Mouse (Mus musculus) heart, adult 2 months (tissue): ENCODE measurements at regions not wholly inside any gene's neighbourhood (a gene's known extent, or its start where the extent isn't known, plus 50 kb on each side); places are given as distances from the start of the nearest gene placed in this dataset.

Source experiments
- EP300 ChIP-seq: fragments of 200-500 bp; IDR thresholded peaks from 2 replicates; pipeline ENCODE4 v1.6.1; 2011; ENCODE audit warnings: low read depth, low read length, control low read depth; ENCODE audit not compliant: insufficient read depth
- POLR2A ChIP-seq: fragments of 200-500 bp; IDR thresholded peaks from 2 replicates; pipeline ENCODE4 v1.6.1; 2011; ENCODE audit warnings: mild to moderate bottlenecking, low read depth, low read length, control low read depth; ENCODE audit not compliant: insufficient read depth

- TF ChIP-seq EP300 (no peak), POLR2A (no peak)
Observed at GRCm38 (mm10) chr3:63556741-63557140, 73.1 kb upstream of the Gm34302 start.
